In the genomic region with DNA sequence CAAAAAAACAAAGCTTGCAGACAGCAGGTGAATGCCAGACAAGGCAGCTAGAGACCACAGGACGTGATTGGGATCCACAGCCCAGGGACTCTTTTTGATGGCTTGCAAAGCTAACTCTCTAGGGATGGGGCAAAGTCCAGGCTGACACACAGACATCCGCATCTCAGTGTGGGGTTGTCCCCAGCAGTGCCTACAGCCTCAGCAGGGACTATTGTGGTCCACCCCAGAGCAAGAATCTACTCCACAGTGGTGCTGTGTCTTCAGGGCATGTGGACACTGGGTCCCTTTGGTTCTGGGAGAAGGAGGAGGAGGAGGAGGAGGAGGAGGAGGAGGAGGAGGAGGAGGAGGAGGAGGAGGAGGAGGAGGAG, we compare ENCODE assay signal across 8 mouse cellular contexts. TPM values are rescaled to one million over a fixed set of nuclear protein-coding genes. Genes with fewer than 3 reads are reported as not detected.
A peak's percentile ranks its signal among the peaks of the same experiment; 100 is the strongest.
DNase-seq lines count a peak whose midpoint lies in the region; ATAC-seq and TF ChIP-seq lines count a peak whose summit lies in the region.

No protein-coding gene starts in this region.

- DNase-seq in lung, embryonic 14.5 days, result no peak
- no peak for DNase-seq in lung, postnatal 36 days
- no peak for DNase-seq in left cerebral cortex, postnatal 10 days (ENCODE audit: extremely low spot score in 1 of 2, low spot score in 2 of 2)
- no peak for DNase-seq in left cerebral cortex, postnatal 4 days
- no peak for DNase-seq in embryo, embryonic 9.5 days (ENCODE audit: extremely low spot score)

- H3K9me3 ChIP-seq in lung, embryonic 14.5 days (ENCODE audit: low read depth, low read length), result no peaks in the 10 kb centered on the region
- no peaks in the 10 kb centered on the region for H3K9me3 ChIP-seq in forebrain, embryonic 16.5 days (ENCODE audit: control insufficient read depth, low read length)
- no peaks in the 10 kb centered on the region for H3K9me3 ChIP-seq in intestine, embryonic 16.5 days (ENCODE audit: control insufficient read depth, low read length)
- H3K9me3 ChIP-seq in neural tube, embryonic 13.5 days, result no peaks in the 10 kb centered on the region

- H3K9ac ChIP-seq in lung, embryonic 14.5 days, result no peak overlapping the region
- no peak overlapping the region for H3K9ac ChIP-seq in forebrain, embryonic 16.5 days (replicated peaks; ENCODE audit: low read depth, low read length)
- H3K9ac ChIP-seq in intestine, embryonic 16.5 days (ENCODE audit: low read depth, low read length), result no peak overlapping the region
- no peak overlapping the region for H3K9ac ChIP-seq in neural tube, embryonic 13.5 days

- no peak overlapping the region for H3K4me3 ChIP-seq in lung, embryonic 14.5 days (ENCODE audit: low read depth, low read length)
- no peak overlapping the region for H3K4me3 ChIP-seq in forebrain, embryonic 16.5 days (replicated peaks; ENCODE audit: low read length)
- peak overlapping the region; percentile 18; the same call in 1 of the 2 replicates for H3K4me3 ChIP-seq in intestine, embryonic 16.5 days (ENCODE audit: low read length)
- H3K4me3 ChIP-seq in neural tube, embryonic 13.5 days, result no peak overlapping the region

- no peak for TF ChIP-seq CTCF in lung, embryonic 14.5 days (IDR thresholded peaks at IDR 0.05; ENCODE audit: low read depth)

- intact Hi-C loops in left cerebral cortex, postnatal 10 days (cut with DNase I), result no loop called here
- intact Hi-C loops in left cerebral cortex, postnatal 4 days (cut with DNase I), result no loop called here

- WGBS in lung, embryonic 14.5 days, result 24% methylated on average over 2 of the region's 2 CpGs
- WGBS in forebrain, embryonic 16.5 days, result 13% methylated on average over 2 of the region's 2 CpGs
- 25% methylated on average over 2 of the region's 2 CpGs for WGBS in intestine, embryonic 16.5 days
- 31% methylated on average over 2 of the region's 2 CpGs for WGBS in neural tube, embryonic 13.5 days

- no peak overlapping the region for H3K4me2 ChIP-seq in lung, embryonic 14.5 days
- peak overlapping the region; percentile 30 for H3K4me2 ChIP-seq in forebrain, embryonic 16.5 days (ENCODE audit: low read length)
- H3K4me2 ChIP-seq in intestine, embryonic 16.5 days (ENCODE audit: low read depth, low read length), result peak overlapping the region; percentile 37; the same call in 1 of the 2 replicates
- H3K4me2 ChIP-seq in neural tube, embryonic 13.5 days, result 0 out of 2 replicates have a peak overlapping the region, but pooled peaks have one; percentile 32

- ATAC-seq in lung, embryonic 14.5 days (ENCODE audit: insufficient read depth), result peak; percentile 47
- ATAC-seq in forebrain, embryonic 16.5 days, result peak; percentile 31; the same call in 1 of the 2 replicates
- peak; percentile 78 for ATAC-seq in intestine, embryonic 16.5 days
- no peak for ATAC-seq in neural tube, embryonic 13.5 days (ENCODE audit: low read depth)

- no peak overlapping the region for H3K27ac ChIP-seq in lung, embryonic 14.5 days (ENCODE audit: low read depth)
- H3K27ac ChIP-seq in forebrain, embryonic 16.5 days (ENCODE audit: low read length), result peak overlapping the region; percentile 80
- no peak overlapping the region for H3K27ac ChIP-seq in intestine, embryonic 16.5 days (ENCODE audit: low read length)
- H3K27ac ChIP-seq in neural tube, embryonic 13.5 days (replicated peaks), result no peak overlapping the region

- no peaks in the 10 kb centered on the region; the same call in 1 of the 2 replicates for H3K27me3 ChIP-seq in lung, embryonic 14.5 days (ENCODE audit: insufficient read depth, low read length)
- no peaks in the 10 kb centered on the region for H3K27me3 ChIP-seq in forebrain, embryonic 16.5 days (replicated peaks; ENCODE audit: control insufficient read depth, insufficient read depth, low read length)
- no peaks in the 10 kb centered on the region for H3K27me3 ChIP-seq in intestine, embryonic 16.5 days (replicated peaks; ENCODE audit: control insufficient read depth, insufficient read depth, low read length)
- H3K27me3 ChIP-seq in neural tube, embryonic 13.5 days, result no peaks in the 10 kb centered on the region

- H3K36me3 ChIP-seq in lung, embryonic 14.5 days (ENCODE audit: insufficient read depth), result no peaks in the 10 kb centered on the region
- H3K36me3 ChIP-seq in forebrain, embryonic 16.5 days (ENCODE audit: control insufficient read depth, insufficient read depth), result no peaks in the 10 kb centered on the region
- no peaks in the 10 kb centered on the region for H3K36me3 ChIP-seq in intestine, embryonic 16.5 days (ENCODE audit: control insufficient read depth, insufficient read depth, low read length)
- H3K36me3 ChIP-seq in neural tube, embryonic 13.5 days, result no peaks in the 10 kb centered on the region

- H3K4me1 ChIP-seq in lung, embryonic 14.5 days (ENCODE audit: insufficient read depth), result no peaks in the 10 kb centered on the region
- H3K4me1 ChIP-seq in forebrain, embryonic 16.5 days (replicated peaks; ENCODE audit: control insufficient read depth, insufficient read depth, low read length), result peaks cover 12% of the 10 kb centered on the region
- H3K4me1 ChIP-seq in intestine, embryonic 16.5 days (ENCODE audit: control insufficient read depth, insufficient read depth, low read length), result peaks cover 8% of the 10 kb centered on the region
- H3K4me1 ChIP-seq in neural tube, embryonic 13.5 days (replicated peaks), result peaks cover 35% of the 10 kb centered on the region

RNA-seq across cellular contexts. Expression of a gene that starts 45.5 kb away (rescaled TPM):
- polyA plus RNA-seq in lung, embryonic 14.5 days (2014; fragmentation: Nextera tagmentation; extraction: Ambion mirVana), result 52.4 and 57.3 TPM in 2 replicates
- polyA plus RNA-seq in forebrain, embryonic 16.5 days (2015; fragmentation: Nextera tagmentation; extraction: Ambion mirVana), result 55.4 and 56.3 TPM in 2 replicates
- 26.4 and 28.1 TPM in 2 replicates for polyA plus RNA-seq in intestine, embryonic 16.5 days (2015; fragmentation: Nextera tagmentation; extraction: Ambion mirVana)
- 42.8 and 57.3 TPM in 2 replicates for polyA plus RNA-seq in neural tube, embryonic 13.5 days (2015; fragmentation: Nextera tagmentation; extraction: Ambion mirVana)
- total RNA-seq in left cerebral cortex, postnatal 10 days (2021), result 100 to 1,000 TPM; 125 to 134 TPM
- total RNA-seq in left cerebral cortex, postnatal 4 days (2021), result 100 to 1,000 TPM; 196 to 209 TPM
